Mouse (Mus musculus) CH12.LX (cell line): Measurements from ENCODE around the gene Fli1. TPM values are rescaled to one million over a fixed set of nuclear protein-coding genes. Genes with fewer than 3 reads are reported as not detected.
A peak's percentile ranks its signal among the peaks of the same experiment; 100 is the strongest.

Experiments used
- DNase-seq: peaks from one replicate; pipeline ENCODE4 v3.0.0-alpha.2; 2013; ENCODE audit errors: extremely low read depth
- H3K27ac ChIP-seq: 2 replicates; pipeline ENCODE4 v1.5.1; 2012; ENCODE audit warnings: low read depth, mild to moderate bottlenecking, control low read depth, moderate library complexity; ENCODE audit not compliant: insufficient read depth
- H3K27me3 ChIP-seq: replicated peaks from 2 replicates; pipeline ENCODE3; 2012; ENCODE audit warnings: inconsistent platforms
- H3K36me3 ChIP-seq, 2 experiments: replicated peaks in 1 of 2; 2 replicates each; pipeline versions ENCODE3 to v1.6.1; 2012; ENCODE audit warnings: inconsistent platforms in 1 of 2, low read length in 1 of 2, mild to moderate bottlenecking in 1 of 2, mixed read lengths in 1 of 2, moderate library complexity in 1 of 2; ENCODE audit not compliant: control insufficient read depth in 1 of 2, insufficient read depth in 1 of 2
- H3K4me1 ChIP-seq, 2 experiments: 2 replicates each; pipeline ENCODE4 v1.6.1; 2012; ENCODE audit warnings: inconsistent platforms in 1 of 2, moderate library complexity in 1 of 2; ENCODE audit not compliant: insufficient read depth in 2 of 2, control insufficient read depth in 1 of 2
- H3K4me2 ChIP-seq: 2 replicates; pipeline ENCODE4 v1.6.1; 2012; ENCODE audit warnings: low read depth, mild to moderate bottlenecking, control low read depth; ENCODE audit not compliant: poor library complexity, insufficient read depth, severe bottlenecking
- H3K4me3 ChIP-seq, 3 experiments: fragments of 150-350 bp in 1 of 3; sonication (generic) in 1 of 3; replicated peaks in 1 of 3; 2 replicates each; pipeline versions ENCODE3 to v1.5.1; 2011 to 2012; ENCODE audit warnings: low read depth in 2 of 3, low read length in 2 of 3, mild to moderate bottlenecking in 2 of 3, moderate library complexity in 2 of 3, control low read depth in 1 of 3, improper control_type of control experiment in 1 of 3, inconsistent platforms in 1 of 3, mixed read lengths in 1 of 3; ENCODE audit not compliant: poor library complexity in 1 of 3
- H3K79me2 ChIP-seq: replicated peaks from 2 replicates; pipeline ENCODE4 v1.6.1; 2012; ENCODE audit warnings: mild to moderate bottlenecking, moderate library complexity; ENCODE audit not compliant: control insufficient read depth, poor library complexity, insufficient read depth, severe bottlenecking; ENCODE audit errors: extremely low read depth
- H3K9ac ChIP-seq: 2 replicates; pipeline ENCODE4 v1.6.1; 2012; ENCODE audit warnings: low read depth, mild to moderate bottlenecking, control low read depth, moderate library complexity; ENCODE audit not compliant: insufficient read depth
- H3K9me3 ChIP-seq: replicated peaks from 2 replicates; pipeline ENCODE3; 2012; ENCODE audit warnings: low read length, inconsistent platforms, mixed read lengths
- CTCF ChIP-seq, 2 experiments: IDR thresholded peaks in 1 of 2; conservative IDR thresholded peaks in 1 of 2; 2 replicates each; pipeline ENCODE4 v1.5.1; 2011 to 2012; ENCODE audit warnings: low read depth in 2 of 2, low read length in 2 of 2, improper control_type of control experiment in 1 of 2, inconsistent platforms in 1 of 2, mild to moderate bottlenecking in 1 of 2, moderate library complexity in 1 of 2
- EP300 ChIP-seq: IDR thresholded peaks from 2 replicates; pipeline ENCODE4 v1.6.1; 2011; ENCODE audit warnings: low read length, improper control_type of control experiment
- GABPA ChIP-seq: IDR thresholded peaks from 2 replicates; pipeline ENCODE4 v1.6.1; 2012; ENCODE audit warnings: low read depth, low read length, improper control_type of control experiment, inconsistent platforms; ENCODE audit not compliant: insufficient replicate concordance
- HCFC1 ChIP-seq: IDR thresholded peaks from 2 replicates; pipeline ENCODE4 v1.6.1; 2012; ENCODE audit warnings: low read depth, mild to moderate bottlenecking, inconsistent platforms, low read length, improper control_type of control experiment
- MAFK ChIP-seq: IDR thresholded peaks from 2 replicates; pipeline ENCODE4 v1.6.1; 2011; ENCODE audit warnings: low read length, improper control_type of control experiment; ENCODE audit not compliant: insufficient replicate concordance
- MAX ChIP-seq: IDR thresholded peaks from 2 replicates; pipeline ENCODE4 v1.6.1; 2011; ENCODE audit warnings: low read length, improper control_type of control experiment
- MAZ ChIP-seq: IDR thresholded peaks from 2 replicates; pipeline ENCODE4 v1.6.1; 2012; ENCODE audit warnings: low read depth, mild to moderate bottlenecking, inconsistent platforms, low read length, improper control_type of control experiment, moderate library complexity
- MYC ChIP-seq: IDR thresholded peaks from 2 replicates; pipeline ENCODE4 v1.6.1; 2011; ENCODE audit warnings: low read depth, mild to moderate bottlenecking, improper control_type of control experiment, low read length
- NELFE ChIP-seq: IDR thresholded peaks from 2 replicates; pipeline ENCODE4 v1.6.1; 2011; ENCODE audit warnings: low read depth, low read length, improper control_type of control experiment
- POLR2AphosphoS2 ChIP-seq: IDR thresholded peaks from 2 replicates; pipeline ENCODE4 v1.6.1; 2011; ENCODE audit warnings: low read depth, low read length, improper control_type of control experiment
- SMC3 ChIP-seq: IDR thresholded peaks from 2 replicates; pipeline ENCODE4 v1.6.1; 2011; ENCODE audit warnings: low read depth, low read length, improper control_type of control experiment
- TBP ChIP-seq: conservative IDR thresholded peaks from 2 replicates; pipeline ENCODE4 v1.6.1; 2011; ENCODE audit warnings: low read depth, low read length, improper control_type of control experiment
- TCF12 ChIP-seq: IDR thresholded peaks from 2 replicates; pipeline ENCODE4 v1.6.1; 2014; ENCODE audit warnings: low read depth, mild to moderate bottlenecking, inconsistent platforms, low read length, improper control_type of control experiment
- ZC3H11A ChIP-seq: IDR thresholded peaks from 2 replicates; pipeline ENCODE4 v1.6.1; 2012; ENCODE audit warnings: low read depth, mild to moderate bottlenecking, inconsistent platforms, low read length, improper control_type of control experiment
- ZNF384 ChIP-seq: IDR thresholded peaks from 2 replicates; pipeline ENCODE4 v1.6.1; 2012; ENCODE audit warnings: low read depth, low read length, improper control_type of control experiment, inconsistent platforms
- dilution Hi-C: fragments of 300-500 bp; cut with MboI; formaldehyde crosslinking; loops from 2 replicates; pipeline ENCODE4 v1.14.3; 2020; ENCODE audit warnings: low sequenced_read_pairs; ENCODE audit not compliant: extremely low pct_unique_long_range_greater_than_20kb, extremely low pct_ligation_motif_present
- in situ Hi-C: fragments of 300-500 bp; cut with MboI; formaldehyde crosslinking; loops from 3 replicates; pipeline ENCODE4 v1.14.3; 2019; ENCODE audit warnings: low sequenced_read_pairs, low pct_ligation_motif_present, low pct_unique_long_range_greater_than_20kb, mixed read lengths
- polyA plus RNA-seq: library from polyadenylated mRNA; unstranded; fragments of >175 nt; gene quantifications from 2 replicates; pipeline ENCODE4 v1.2.1, GENCODE M21; 2012; ENCODE audit warnings: low read depth; ENCODE audit not compliant: insufficient read length
- total RNA-seq, 2 experiments: library from RNA; depleted of rRNA; stranded (reverse); fragments of 300-350 nt in 1 of 2; fragments of >200 nt in 1 of 2; gene quantifications; 2 replicates each; pipeline ENCODE4 v1.2.3; 2012 to 2014

The Fli1 gene
- 20.8 and 23.3 TPM in 2 replicates for total RNA-seq (2012; rRNA removed)
- 29.3 TPM in 2 replicates for total RNA-seq (2014; rRNA removed)
- 20.3 and 20.6 TPM in 2 replicates for polyA plus RNA-seq

GRCm38 (mm10) chr9:32542212-32543039 is at the start of gene Fli1:
Gene Fli1 (minus strand): TSS chr9:32542861.
- no peak for DNase-seq
- dilution Hi-C loops, result no loop called here
- in situ Hi-C loops, result no loop called here
- Histone ChIP-seq H3K27me3 (no peaks in the 10 kb centered on the region), H3K4me3 (peak within 1 kb of the TSS in 1 of 3 experiments; percentile 18), H3K4me2 (peak within 1 kb of the TSS; percentile 18; the same call in 1 of the 2 replicates), H3K9me3 (peaks cover 6% of the 10 kb centered on the region), H3K9ac (0 out of 2 replicates have a peak within 1 kb of the TSS, but pooled peaks have one; percentile 99), H3K79me2 (peaks cover 32% of the 10 kb centered on the region), H3K27ac (no peak within 1 kb of the TSS), H3K36me3 (peaks cover 0 to 2% of the 10 kb centered on the region in 2 experiments), H3K4me1 (peaks cover 4 to 22% of the 10 kb centered on the region in 2 experiments)
- no peak for TF ChIP-seq POLR2AphosphoS2
- no peak for TF ChIP-seq MAX
- TF ChIP-seq ZNF384, result no peak
- no peak for TF ChIP-seq EP300
- TF ChIP-seq GABPA, result no peak
- TF ChIP-seq TBP, result no peak
- TF ChIP-seq CTCF (conservative IDR thresholded peaks at IDR 0.05 in 1 of 2, IDR thresholded peaks at IDR 0.05 in 1 of 2; ENCODE audit: low read depth in 2 of 2, low read length in 2 of 2), result no peak
- TF ChIP-seq MYC, result no peak
- TF ChIP-seq NELFE, result no peak
- no peak for TF ChIP-seq MAZ
- no peak for TF ChIP-seq TCF12

DNA sequence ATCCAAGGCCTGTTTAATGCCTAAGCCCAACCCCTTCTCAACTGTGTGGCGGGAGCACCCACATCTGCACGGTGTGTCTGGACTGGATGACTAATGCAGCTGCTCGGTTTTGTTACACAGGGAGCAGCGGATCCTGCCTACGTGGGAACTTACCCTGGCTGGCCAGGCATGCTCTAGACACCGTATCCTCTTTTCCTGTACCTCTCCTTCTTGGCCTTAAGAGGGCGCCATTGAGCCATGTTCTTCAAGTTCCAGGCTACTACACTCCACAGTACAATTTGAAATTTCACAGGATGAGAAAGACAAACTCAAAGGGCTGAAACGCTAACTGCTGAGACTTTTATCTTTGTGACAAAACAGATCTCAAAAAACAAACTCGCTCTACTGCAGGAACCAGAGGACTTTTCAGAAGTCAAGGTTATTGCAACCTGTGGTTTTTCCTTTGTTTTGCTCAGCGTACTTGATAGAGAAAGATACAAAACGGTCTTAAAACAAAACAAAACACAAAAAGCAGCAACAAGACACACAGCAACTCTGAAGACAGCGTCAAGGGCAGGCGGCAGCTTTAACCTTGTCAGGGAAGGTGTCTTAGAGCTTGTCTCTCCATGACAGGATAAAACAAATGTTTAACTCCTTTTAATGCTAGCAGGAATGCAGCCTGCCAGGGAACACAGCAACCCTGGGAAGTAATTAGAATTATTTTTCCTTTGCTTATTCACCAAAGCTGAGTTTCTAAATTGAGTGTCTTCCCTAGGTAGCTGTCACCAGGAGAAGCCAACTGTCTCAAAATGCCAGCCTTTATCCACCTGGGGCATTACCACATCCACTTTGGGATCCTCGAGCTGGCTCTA is 49.3 kb upstream of the Fli1 start:
- no peak overlapping the region for H3K9ac ChIP-seq
- H3K27me3 ChIP-seq, result peaks cover 2% of the 10 kb centered on the region
- in situ Hi-C loops (loop anchor here (5.0 to 10.0 kb wide), 2 partner anchors 143 to 350 kb away; no protein-coding TSS in a partner anchor), dilution Hi-C loops (no loop called here)
- no peak overlapping the region for H3K27ac ChIP-seq
- H3K79me2 ChIP-seq, result no peaks in the 10 kb centered on the region
- peak; percentile 96 for DNase-seq
- TF ChIP-seq MAFK (no peak), POLR2AphosphoS2 (no peak), HCFC1 (no peak), CTCF (conservative IDR thresholded peaks at IDR 0.05 in 1 of 2, IDR thresholded peaks at IDR 0.05 in 1 of 2; ENCODE audit: low read depth in 2 of 2, low read length in 2 of 2) (peak; percentile 82 to 97), NELFE (0 out of 2 replicates have a peak, but pooled peaks have one; percentile 27), SMC3 (peak; percentile 99), ZC3H11A (peak; percentile 97)
- no peak overlapping the region for H3K4me3 ChIP-seq
- peaks cover 8 to 48% of the 10 kb centered on the region in 2 experiments; a peak in 3 of 4 replicates for H3K4me1 ChIP-seq
- no peaks in the 10 kb centered on the region for H3K36me3 ChIP-seq
- no peaks in the 10 kb centered on the region for H3K9me3 ChIP-seq
- peak overlapping the region; percentile 23; the same call in 1 of the 2 replicates for H3K4me2 ChIP-seq
